ENCODE assay signal across 17 mouse cellular contexts in genomic region chr1:57576066-57576753, GRCm38 (mm10).
DNase-seq lines count a peak whose midpoint lies in the region; ATAC-seq lines count a peak whose summit lies in the region.
"Had no signal": no experiment of that assay in that cellular context is flagged by ENCODE, and none has a peak within 500 bp of the region (broad histone marks: within the 10 kb centered on the region; RNA-seq: fewer than 3 reads in every experiment).

No protein-coding gene starts in this region.

- peak; percentile 4 for DNase-seq in lung, postnatal 36 days
- DNase-seq in lung, adult 18-20 months = no peak
- peak; percentile 28 to 29 for DNase-seq in B cell, adult 2 months
- peak; percentile 10 for DNase-seq in MEL-GATA-1-ER (ENCODE audit: extremely low read depth, low read depth)
- DNase-seq in thymus, adult 18-20 months = no peak
- DNase-seq in cerebellum, adult 9-11 months = no peak
- DNase-seq: adrenal gland, adult 2 months; adrenal gland, postnatal 25 days; cerebellum, adult 18-20 months; cerebellum, postnatal 10 days; forebrain, postnatal 0 days; gastrocnemius, postnatal 14 days; heart, postnatal 10 days; heart, postnatal 4 days had no signal

- peak; percentile 77 for ATAC-seq in neutrophil, adult 5-6 weeks (ENCODE audit: extremely low read depth, insufficient number of reproducible peaks, low FRiP score, poor library complexity, severe bottlenecking)
- ATAC-seq: forebrain, embryonic 13.5 days; forebrain, postnatal 0 days; hindbrain, embryonic 16.5 days had no signal

Comparison
In these comparisons a context has a peak if more than half of its experiments do, and no peak if none do; other contexts are left out.
1. DNase-seq: peak in lung, postnatal 36 days (single experiment), B cell, adult 2 months (2 of 2) and MEL-GATA-1-ER (single experiment); none in lung, adult 18-20 months (0 of 2), thymus, adult 18-20 months (0 of 2) and cerebellum, adult 9-11 months (single experiment).